Mouse (Mus musculus) stomach, postnatal 0 days (tissue): ENCODE data around the gene Prmt1.
A peak's percentile ranks its signal among the peaks of the same experiment; 100 is the strongest.
"Not testable (repeated sequence)": the region's sequence is repeated elsewhere in the genome, so short reads cannot be mapped to it uniquely, and the experiment has no call there.

Source experiments
- CTCF ChIP-seq: IDR thresholded peaks from 2 replicates; pipeline ENCODE4 v1.5.1; 2016; ENCODE audit warnings: antibody characterized with exemption, low read depth, mild to moderate bottlenecking, moderate library complexity
- EP300 ChIP-seq: optimal IDR thresholded peaks from 2 replicates; pipeline ENCODE3; 2016; ENCODE audit warnings: antibody characterized with exemption

DNA sequence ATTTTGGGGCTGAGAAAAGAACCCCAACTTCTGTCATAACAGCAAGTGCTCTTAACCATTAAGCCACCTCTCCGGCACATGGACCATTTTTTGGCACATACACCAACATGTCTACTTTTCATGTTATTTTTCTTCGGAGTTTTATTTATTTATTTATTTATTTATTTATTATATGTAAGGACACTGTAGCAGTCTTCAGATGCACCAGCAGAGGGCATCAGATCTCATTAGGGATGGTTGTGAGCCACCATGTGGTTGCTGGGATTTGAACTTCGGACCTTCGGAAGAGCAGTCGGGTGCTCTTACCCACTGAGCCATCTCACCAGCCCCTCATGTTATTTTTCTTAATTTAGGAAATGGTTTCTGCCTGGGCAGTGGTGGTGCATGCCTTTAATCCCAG is 37.3 kb upstream of the Prmt1 start:
- peak; percentile 61 for TF ChIP-seq CTCF
- not testable (repeated sequence) for TF ChIP-seq EP300
